Mouse (Mus musculus): Measurements from ENCODE around the gene Eif3f.

The Eif3f gene

GRCm38 (mm10) chr7:108968201-108968600 is 34.0 kb downstream of the Eif3f start:
- no peak for DNase-seq (ENCODE audit: low spot score)

DNA sequence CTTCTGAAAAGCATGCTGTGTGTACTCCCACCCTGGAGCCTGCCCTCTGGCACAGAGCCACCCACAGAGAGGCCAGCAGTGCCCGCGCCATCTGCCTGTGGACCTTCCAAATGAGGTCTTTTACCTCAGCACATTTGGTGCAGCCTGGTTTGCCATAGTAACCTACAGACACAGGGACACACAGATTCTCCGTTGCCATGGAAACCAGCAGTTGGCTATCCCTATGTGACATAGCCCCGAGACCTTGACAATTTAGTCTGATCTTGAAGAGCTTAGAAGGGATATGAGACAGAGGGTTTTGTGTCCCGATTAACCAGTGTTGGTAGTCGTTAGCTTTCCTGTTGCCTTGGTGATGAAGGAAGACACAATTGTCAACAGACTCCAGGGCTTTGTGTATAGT is 38.1 kb downstream of the Eif3f start:
- DNase-seq (ENCODE audit: low spot score), result no peak

GRCm38 (mm10) chr7:108985934-108986708 is 51.9 kb downstream of the Eif3f start:
- DNase-seq (ENCODE audit: low spot score), result no peak

DNA sequence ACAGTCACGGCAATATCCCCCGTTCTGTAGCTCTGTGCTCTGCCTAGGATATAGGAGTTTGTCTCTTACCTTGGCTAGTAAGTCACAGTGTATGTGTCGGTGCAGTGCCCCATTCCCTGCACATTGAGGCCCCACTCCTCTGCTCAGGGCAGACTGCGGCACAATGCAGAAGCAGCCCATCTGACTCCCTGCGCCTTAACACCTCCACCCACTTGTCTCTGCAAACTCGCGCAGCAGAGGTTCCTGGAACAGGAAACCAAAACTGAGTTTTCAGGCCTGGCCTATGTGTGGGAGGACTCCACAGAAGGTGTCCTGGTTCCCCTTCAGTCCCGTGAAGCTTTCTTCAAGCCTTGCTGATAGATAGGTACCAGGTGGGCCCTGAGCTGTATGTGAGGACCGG is 57.0 kb downstream of the Eif3f start:
- DNase-seq (ENCODE audit: low spot score), result no peak

Measured in ovary, postnatal 14 days (tissue).